Mouse (Mus musculus) CD4-positive, CD25-positive, alpha-beta regulatory T cell, adult 9 weeks (primary cell): Measurements from ENCODE around the gene Ksr1. TPM values are rescaled to one million over a fixed set of nuclear protein-coding genes. Genes with fewer than 3 reads are reported as not detected.

ENCODE experiments used
- polyA plus RNA-seq: library from polyadenylated mRNA; unstranded; fragments of 100-300 nt; shearing (Covaris generic); gene quantifications from one replicate; pipeline ENCODE4 v1.2.1, GENCODE M21; 2017

Gene Ksr1
- polyA plus RNA-seq, result 2.6 TPM

DNA sequence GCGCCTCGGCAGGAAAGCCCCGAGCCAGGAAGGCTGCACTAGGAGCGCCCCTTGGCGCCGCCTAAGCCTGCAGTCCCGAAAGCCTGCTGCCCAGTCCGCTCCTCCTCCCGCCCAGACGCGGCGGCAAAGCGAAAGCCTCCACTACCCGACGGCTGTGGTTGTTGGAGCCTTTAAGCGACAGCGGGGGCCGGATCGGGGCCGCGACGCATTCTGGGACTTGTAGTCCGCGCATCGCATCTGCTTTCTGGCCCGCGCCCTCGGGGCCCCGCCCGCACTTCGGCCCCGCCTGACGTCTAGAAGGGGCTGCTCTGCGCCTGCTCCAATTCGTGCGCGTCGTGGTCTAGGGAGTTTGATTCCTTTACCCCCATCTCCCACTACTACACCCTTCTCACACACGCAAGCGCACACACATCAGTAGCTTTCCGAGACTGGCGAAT, at the start of gene Ksr1:
TSS of gene Ksr1 (minus strand) at position 77 of the 437 bp plus-strand sequence.

DNA sequence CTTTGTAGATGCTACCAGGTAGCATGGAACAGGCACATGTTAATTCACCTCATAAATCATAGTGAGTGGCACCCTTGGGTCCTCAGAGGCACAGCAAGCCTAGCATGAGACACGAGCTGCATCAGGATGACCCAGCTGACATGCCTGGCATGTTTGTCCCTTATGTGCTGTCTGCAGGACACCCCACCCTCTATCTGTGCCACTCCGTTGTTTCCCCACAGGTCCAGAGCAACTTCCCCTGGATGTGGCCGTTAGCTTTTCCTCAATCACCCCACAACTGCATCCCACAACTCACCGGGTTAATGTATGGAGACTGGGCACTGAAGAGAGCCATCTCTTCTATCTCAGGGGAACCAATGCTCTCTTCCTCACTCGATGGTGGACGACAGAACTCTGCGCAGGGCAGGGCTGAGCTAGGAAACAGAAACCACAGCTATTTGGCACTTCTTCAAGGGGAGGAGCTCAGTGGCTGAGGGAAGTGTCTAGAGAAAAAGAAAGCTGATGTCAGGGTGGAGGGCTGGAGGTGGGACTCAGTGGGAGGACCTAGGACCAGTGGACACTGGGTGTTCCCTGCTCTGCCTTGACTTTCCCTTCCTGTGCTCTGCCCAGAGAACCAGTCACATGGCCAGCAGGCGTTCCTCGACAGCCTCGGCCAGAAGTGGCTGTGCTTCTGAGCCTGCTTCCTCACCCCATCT, 161.6 kb downstream of the Ksr1 start, which contains the start of gene Lgals9:
TSS of gene Lgals9 (minus strand) at position 464 of the 695 bp plus-strand sequence.

Other genes with a start within 250 kb of the Ksr1 start
- not detected for gene Nos2, start 225.6 kb downstream of the Ksr1 start, polyA plus RNA-seq
- 328 TPM for gene Lgals9, start 161.5 kb downstream of the Ksr1 start, polyA plus RNA-seq
- gene Wsb1, start 108.3 kb upstream of the Ksr1 start, polyA plus RNA-seq, result 137 TPM
- gene Gm9964, start 150.5 kb upstream of the Ksr1 start, polyA plus RNA-seq, result not detected
- gene Nf1, start 193.3 kb upstream of the Ksr1 start, polyA plus RNA-seq, result 1.7 TPM